Mouse (Mus musculus) spleen, adult 2 months (tissue): ENCODE results near the gene Unkl. TPM values are rescaled to one million over a fixed set of nuclear protein-coding genes. Genes with fewer than 3 reads are reported as not detected.

ENCODE experiments used
- DNase-seq, 2 experiments: peaks; one replicate each; pipeline versions ENCODE4 v3.0.0 to v3.0.0-alpha.2; 2012 to 2021; ENCODE audit warnings: low spot score in 2 of 2, low read depth in 1 of 2
- H3K27ac ChIP-seq: fragments of 200-500 bp; 2 replicates; pipeline ENCODE4 v1.5.1; 2012; ENCODE audit warnings: low read length, inconsistent platforms; ENCODE audit not compliant: insufficient read depth
- H3K27me3 ChIP-seq: fragments of 200-500 bp; 2 replicates; pipeline ENCODE4 v1.6.1; 2012; ENCODE audit warnings: mild to moderate bottlenecking, moderate library complexity, low read length, inconsistent platforms; ENCODE audit not compliant: control insufficient read depth, insufficient read depth
- H3K36me3 ChIP-seq: fragments of 200-500 bp; 2 replicates; pipeline ENCODE4 v1.6.1; 2012; ENCODE audit warnings: mild to moderate bottlenecking, low read length, inconsistent platforms; ENCODE audit not compliant: control insufficient read depth, insufficient read depth
- H3K4me1 ChIP-seq: fragments of 200-500 bp; 2 replicates; pipeline ENCODE4 v1.6.1; 2011; ENCODE audit warnings: inconsistent platforms; ENCODE audit not compliant: control insufficient read depth, insufficient read depth, insufficient read length
- H3K4me3 ChIP-seq: fragments of 200-500 bp; 2 replicates; pipeline ENCODE4 v1.5.1; 2011; ENCODE audit warnings: mild to moderate bottlenecking, inconsistent platforms; ENCODE audit not compliant: insufficient read depth, insufficient read length; ENCODE audit errors: extremely low read depth
- CTCF ChIP-seq: fragments of 200-500 bp; IDR thresholded peaks from 2 replicates; pipeline ENCODE4 v1.5.1; 2011; ENCODE audit warnings: mild to moderate bottlenecking, inconsistent platforms; ENCODE audit not compliant: insufficient read depth, insufficient read length, insufficient replicate concordance; ENCODE audit errors: extremely low read depth
- POLR2A ChIP-seq: fragments of 200-500 bp; IDR thresholded peaks from 2 replicates; pipeline ENCODE4 v1.6.1; 2011; ENCODE audit warnings: low read depth, low read length, inconsistent platforms
- WGBS: fragments of 180-500 bp; shearing (Covaris S2); methylation state at CpG from one replicate; pipeline ENCODE4 v1.1.7; 2018; 5-methylcytosine and 5-hydroxymethylcytosine counted together
- polyA plus RNA-seq: library from polyadenylated mRNA; depleted of rRNA; stranded (reverse); fragments of >200 nt; gene quantifications from 2 replicates; pipeline ENCODE4 v1.2.3, GENCODE M21; 2012

The Unkl gene
- polyA plus RNA-seq, 1 experiment: 30.4 TPM

DNA sequence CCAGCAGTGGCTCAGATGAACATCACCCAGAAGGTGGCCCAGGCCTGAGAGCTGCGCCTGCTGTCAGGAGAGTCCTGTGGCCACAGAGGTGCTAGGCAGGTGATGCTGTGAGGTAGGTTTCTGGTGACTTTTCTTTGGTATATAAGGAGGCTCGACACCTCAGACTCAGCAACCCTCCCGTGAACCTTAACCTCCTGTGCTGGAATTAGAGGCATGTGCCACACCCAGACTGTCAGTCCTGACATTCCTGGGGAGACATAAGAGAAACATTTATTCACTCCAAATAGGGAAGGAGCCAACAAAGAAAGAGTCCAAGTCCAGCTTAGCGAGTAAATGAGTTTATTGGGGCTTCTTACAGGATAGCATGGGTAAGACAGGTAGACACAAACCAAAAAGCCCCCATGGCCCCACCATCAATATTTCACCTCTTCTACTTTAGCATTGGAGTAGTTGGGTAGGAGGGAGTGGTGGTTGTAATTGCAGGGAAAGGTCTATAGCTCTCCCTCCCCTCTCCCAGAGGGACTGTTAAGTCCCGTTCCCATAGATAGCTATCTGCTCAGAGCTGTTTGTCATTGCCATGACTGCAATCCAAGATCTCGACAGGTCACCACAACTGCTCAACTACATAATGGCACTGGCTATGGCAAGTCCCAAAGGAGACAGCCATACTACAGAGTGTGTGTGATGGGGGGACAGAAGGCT is 22.1 kb upstream of the Unkl start:
- no peak for TF ChIP-seq CTCF
- TF ChIP-seq POLR2A: no peak
- 58% methylated on average over 6 of the region's 6 CpGs for WGBS
- H3K27ac ChIP-seq: no peak overlapping the region
- 0 out of 2 replicates have a peak, but pooled peaks cover 1% of the 10 kb centered on the region for H3K36me3 ChIP-seq
- no peak for DNase-seq
- H3K4me1 ChIP-seq: no peaks in the 10 kb centered on the region
- no peak overlapping the region for H3K4me3 ChIP-seq
- H3K27me3 ChIP-seq: no peaks in the 10 kb centered on the region

DNA sequence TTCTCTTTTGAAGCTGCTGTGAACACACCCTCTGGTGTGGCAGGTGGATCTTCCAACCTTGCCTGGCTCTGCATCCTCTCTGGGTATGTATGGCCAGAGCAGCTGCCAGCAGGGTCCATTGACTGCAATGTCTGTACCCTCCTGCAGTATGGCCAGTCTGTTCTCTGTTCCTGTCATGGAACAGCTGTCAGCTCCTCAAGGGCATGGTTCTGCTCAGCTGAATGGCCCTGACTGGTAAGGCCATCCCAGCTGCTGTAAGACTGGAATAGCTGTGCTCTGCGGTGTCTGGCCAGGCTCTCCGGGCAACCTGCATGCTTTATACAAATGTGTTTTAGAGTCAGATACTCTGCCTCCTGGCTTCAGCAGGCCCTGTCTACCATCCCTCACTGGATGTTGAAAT is 18.5 kb upstream of the Unkl start:
- no peaks in the 10 kb centered on the region for H3K27me3 ChIP-seq
- no peaks in the 10 kb centered on the region for H3K4me1 ChIP-seq
- no peak for DNase-seq
- H3K27ac ChIP-seq: no peak overlapping the region
- H3K36me3 ChIP-seq: no peaks in the 10 kb centered on the region
- WGBS: 87% methylated on average over 2 of the region's 2 CpGs
- TF ChIP-seq CTCF (no peak), POLR2A (no peak)
- H3K4me3 ChIP-seq: no peak overlapping the region

DNA sequence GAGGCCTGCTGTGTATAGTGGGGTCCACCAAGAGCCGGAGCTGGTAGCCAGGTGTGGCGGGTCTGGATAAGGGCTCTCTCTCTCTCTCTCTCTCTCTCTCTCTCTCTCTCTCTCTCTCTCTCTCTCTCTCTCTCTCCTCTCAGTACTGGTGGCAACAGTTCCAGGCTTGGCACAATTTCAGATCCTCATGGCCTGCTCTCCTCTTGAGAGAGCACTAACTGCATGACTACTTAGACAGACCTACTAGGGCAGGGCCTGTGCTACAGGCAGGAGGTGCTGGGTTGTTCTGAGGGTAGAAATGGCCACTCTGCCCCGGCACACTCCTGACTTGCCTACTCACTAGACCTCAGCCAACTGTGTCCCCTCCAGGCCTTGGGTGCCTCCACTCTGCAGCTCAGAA is 15.6 kb upstream of the Unkl start:
- no peaks in the 10 kb centered on the region for H3K4me1 ChIP-seq
- no peaks in the 10 kb centered on the region for H3K27me3 ChIP-seq
- no peak for DNase-seq
- H3K36me3 ChIP-seq: no peaks in the 10 kb centered on the region
- no peak overlapping the region for H3K4me3 ChIP-seq
- 77% methylated on average over 3 of the region's 3 CpGs for WGBS
- H3K27ac ChIP-seq: no peak overlapping the region
- TF ChIP-seq POLR2A: no peak
- TF ChIP-seq CTCF: no peak

DNA sequence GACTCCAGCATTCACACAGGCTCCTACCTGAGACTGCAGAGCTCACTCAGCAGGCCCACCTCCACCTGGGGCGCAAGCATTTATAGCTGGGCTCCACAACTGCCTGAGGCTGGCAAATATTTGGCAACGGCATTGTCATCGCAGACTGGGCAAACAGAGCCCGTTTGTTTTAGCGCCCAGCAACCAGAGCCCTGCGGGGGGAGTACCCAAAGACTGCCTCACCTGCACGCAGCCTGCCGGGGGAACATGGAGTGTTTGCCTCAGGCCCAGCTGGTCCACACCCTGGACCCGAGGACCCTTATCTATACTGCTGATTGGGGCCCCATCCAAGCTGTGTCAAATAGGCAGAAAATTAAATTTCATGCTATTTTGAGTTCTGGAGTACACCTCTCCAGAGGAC is 12.8 kb upstream of the Unkl start, which contains the start of gene Gm38655:
Gene Gm38655, minus strand, starts transcription at position 61 of the 400 bp plus-strand sequence.
- Histone ChIP-seq H3K27me3 (no peaks in the 10 kb centered on the region), H3K27ac (no peak within 1 kb of the TSS), H3K36me3 (no peaks in the 10 kb centered on the region), H3K4me3 (no peak within 1 kb of the TSS), H3K4me1 (no peaks in the 10 kb centered on the region)
- no peak for DNase-seq
- TF ChIP-seq POLR2A (no peak), CTCF (no peak)
- WGBS: 81% methylated on average over 9 of the region's 9 CpGs

DNA sequence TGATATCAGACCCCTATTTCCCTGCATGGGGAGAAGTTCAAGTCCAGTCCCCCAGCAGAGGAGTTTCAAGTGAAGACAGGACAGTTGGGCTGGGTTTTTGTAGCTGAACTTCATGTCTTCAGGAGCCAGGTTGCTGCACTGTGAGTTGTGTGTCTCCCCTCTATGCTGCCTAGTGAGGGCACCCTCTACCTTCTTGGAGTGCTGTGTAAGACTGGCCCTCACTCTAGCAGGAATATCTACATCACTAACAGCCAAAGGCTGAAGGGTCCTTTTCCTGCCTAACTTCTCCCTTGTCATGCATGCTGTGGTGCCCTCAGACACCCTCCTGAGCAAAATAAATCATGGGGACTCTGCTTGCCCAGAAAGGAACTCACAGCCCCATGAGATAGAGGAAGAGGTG is 5.0 kb upstream of the Unkl start:
- no peak overlapping the region for H3K27ac ChIP-seq
- no peak overlapping the region for H3K4me3 ChIP-seq
- no peak for DNase-seq

DNA sequence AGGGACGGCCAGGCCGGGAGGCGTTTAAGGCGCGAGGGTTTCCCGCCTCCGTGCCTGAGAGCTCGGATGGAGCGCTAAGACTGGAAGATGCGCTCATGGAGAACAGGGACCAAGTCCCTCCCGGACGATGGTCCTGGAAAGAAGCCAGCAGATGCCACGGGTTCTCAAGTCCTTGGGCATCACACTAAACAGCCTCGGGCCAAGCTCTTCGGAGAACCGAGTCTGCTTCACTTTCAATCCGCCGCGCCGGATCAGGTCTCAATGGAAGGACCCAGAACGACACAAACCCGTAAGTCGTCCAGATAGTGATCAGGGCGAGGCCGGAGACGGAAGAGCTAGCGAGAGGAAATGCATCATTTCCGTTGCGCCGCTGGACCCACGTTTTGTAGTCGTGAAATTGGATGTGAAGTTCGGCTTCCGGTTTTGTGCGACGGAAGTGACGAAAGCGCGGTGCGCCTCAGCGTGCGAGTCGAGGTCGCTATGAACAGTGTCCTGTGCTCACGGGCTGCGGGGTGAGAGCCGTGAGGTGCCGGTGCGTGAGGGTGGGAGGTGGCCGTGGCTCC is 4.0 kb upstream of the Unkl start, which contains the start of gene BC003965:
Gene BC003965, plus strand, starts transcription at position 426 of the 563 bp plus-strand sequence.
- TF ChIP-seq CTCF: no peak
- peak; percentile 83 for TF ChIP-seq POLR2A
- under 1% methylated on average over 50 of the region's 50 CpGs for WGBS

More for the DNA sequence above, 5.0 kb upstream of the Unkl start:
- no peaks in the 10 kb centered on the region for H3K27me3 ChIP-seq
- no peaks in the 10 kb centered on the region for H3K36me3 ChIP-seq
- TF ChIP-seq POLR2A: no peak
- no peak for TF ChIP-seq CTCF
- peaks cover 7% of the 10 kb centered on the region; the same call in 1 of the 2 replicates for H3K4me1 ChIP-seq

DNA sequence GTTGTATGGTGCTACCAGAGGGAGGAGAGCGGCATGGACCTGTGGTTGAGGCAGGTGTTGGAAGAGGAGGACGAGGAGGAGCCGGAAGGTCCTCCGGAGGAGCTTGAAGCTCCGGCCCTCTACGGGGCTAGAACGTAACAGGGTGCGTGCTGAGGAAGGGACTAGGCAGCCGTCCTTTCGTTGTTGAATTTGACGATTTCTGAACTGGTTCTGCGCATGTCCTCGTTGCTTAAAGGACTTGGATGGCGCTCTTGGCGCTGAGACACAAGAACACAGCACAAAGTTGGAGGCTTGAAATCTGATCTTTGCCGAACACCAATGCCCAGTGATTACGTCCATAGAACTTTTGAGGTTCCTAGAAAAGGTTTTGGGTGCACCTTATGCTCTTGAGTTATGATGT is 3.2 kb upstream of the Unkl start:
- no peak for TF ChIP-seq CTCF
- H3K27me3 ChIP-seq: no peaks in the 10 kb centered on the region
- H3K4me3 ChIP-seq: peak overlapping the region; percentile 82
- 9% methylated on average over 17 of the region's 17 CpGs for WGBS
- DNase-seq: no peak
- no peak overlapping the region for H3K27ac ChIP-seq
- H3K36me3 ChIP-seq: no peaks in the 10 kb centered on the region
- H3K4me1 ChIP-seq: peaks cover 15% of the 10 kb centered on the region; the same call in 1 of the 2 replicates

More for the DNA sequence above, 4.0 kb upstream of the Unkl start, which contains the start of gene BC003965:
- Histone ChIP-seq H3K4me3 (peak within 1 kb of the TSS; percentile 82), H3K27me3 (no peaks in the 10 kb centered on the region), H3K36me3 (no peaks in the 10 kb centered on the region), H3K4me1 (peaks cover 8% of the 10 kb centered on the region; the same call in 1 of the 2 replicates), H3K27ac (peak within 1 kb of the TSS; percentile 93)
- DNase-seq: peak; percentile 96 to 97
